Mouse (Mus musculus) cerebellum, adult 2 months (tissue): ENCODE measurements around the gene Tdrd6.

Experiments
- CTCF ChIP-seq: fragments of 200-500 bp; IDR thresholded peaks from 2 replicates; pipeline ENCODE4 v1.5.1; 2011; ENCODE audit warnings: low read depth, mild to moderate bottlenecking, control low read depth, low read length, moderate library complexity, borderline replicate concordance; ENCODE audit not compliant: insufficient read depth
- POLR2A ChIP-seq: fragments of 200-500 bp; IDR thresholded peaks from 2 replicates; pipeline ENCODE4 v1.6.1; 2011; ENCODE audit warnings: low read length, control low read depth, borderline replicate concordance; ENCODE audit not compliant: insufficient read depth

- TF ChIP-seq CTCF (no peak), POLR2A (no peak)
Observed at GRCm38 (mm10) chr17:43630427-43630760, 295 bp upstream of the Tdrd6 start.
